Mouse (Mus musculus) frontal cortex, adult 2 months (tissue): ENCODE data around the gene Zfp740. TPM values are rescaled to one million over a fixed set of nuclear protein-coding genes. Genes with fewer than 3 reads are reported as not detected.
"Not testable (repeated sequence)": the region's sequence is repeated elsewhere in the genome, so short reads cannot be mapped to it uniquely, and the experiment has no call there.

Experiments
- DNase-seq, 2 experiments: peaks; one replicate each; pipeline ENCODE4 v3.0.0; 2022; ENCODE audit warnings: low spot score in 1 of 2; ENCODE audit errors: extremely low spot score in 1 of 2
- polyA plus RNA-seq: library from polyadenylated mRNA; depleted of rRNA; stranded (reverse); fragments of >200 nt; gene quantifications from 2 replicates; pipeline ENCODE4 v1.2.3, GENCODE M21; 2012; rRNA removed

Gene Zfp740
- polyA plus RNA-seq = 52.4 and 62.1 TPM in 2 replicates

GRCm38 (mm10) chr15:102202971-102203834 is at the start of gene Zfp740:
TSS of gene Zfp740 (plus strand) at chr15:102203249.
- peak; percentile 91 to 94 for DNase-seq

GRCm38 (mm10) chr15:102155006-102155405 is 48.0 kb upstream of the Zfp740 start:
- DNase-seq = not testable (repeated sequence)

- no peak for DNase-seq
These were observed 46.2 kb upstream of the Zfp740 start for GRCm38 (mm10) chr15:102156836-102157235.

- no peak for DNase-seq
These were observed 42.5 kb upstream of the Zfp740 start for GRCm38 (mm10) chr15:102160415-102161060.

GRCm38 (mm10) chr15:102163900-102164693 is 39.0 kb upstream of the Zfp740 start:
- DNase-seq = no peak

GRCm38 (mm10) chr15:102165468-102166100 is 37.5 kb upstream of the Zfp740 start:
- DNase-seq = no peak

GRCm38 (mm10) chr15:102167620-102168021 is 35.4 kb upstream of the Zfp740 start:
- DNase-seq = no peak

GRCm38 (mm10) chr15:102169064-102169463 is 34.0 kb upstream of the Zfp740 start:
- no peak for DNase-seq

- no peak for DNase-seq
These were observed 29.5 kb upstream of the Zfp740 start for GRCm38 (mm10) chr15:102173581-102173980.

GRCm38 (mm10) chr15:102175736-102176319 is 27.2 kb upstream of the Zfp740 start:
- no peak for DNase-seq

GRCm38 (mm10) chr15:102176571-102177316 is 26.3 kb upstream of the Zfp740 start:
- no peak for DNase-seq

GRCm38 (mm10) chr15:102177417-102177816 is 25.6 kb upstream of the Zfp740 start:
- DNase-seq = no peak

- peak; percentile 28 to 92 for DNase-seq
These were observed 24.8 kb upstream of the Zfp740 start for GRCm38 (mm10) chr15:102178279-102178678.

GRCm38 (mm10) chr15:102179106-102179505 is 23.9 kb upstream of the Zfp740 start:
- DNase-seq = no peak

- no peak for DNase-seq
These were observed 23.1 kb upstream of the Zfp740 start for GRCm38 (mm10) chr15:102179924-102180323.

- DNase-seq = no peak
These were observed 20.0 kb upstream of the Zfp740 start for GRCm38 (mm10) chr15:102183076-102183475.

- no peak for DNase-seq
These were observed 16.8 kb upstream of the Zfp740 start for GRCm38 (mm10) chr15:102186239-102186638.

GRCm38 (mm10) chr15:102188096-102188495 is 15.0 kb upstream of the Zfp740 start:
- DNase-seq = no peak

GRCm38 (mm10) chr15:102188883-102189282 is 14.2 kb upstream of the Zfp740 start:
- DNase-seq = no peak
